38 mouse cellular contexts compared by ENCODE assay signal in the genomic region with DNA sequence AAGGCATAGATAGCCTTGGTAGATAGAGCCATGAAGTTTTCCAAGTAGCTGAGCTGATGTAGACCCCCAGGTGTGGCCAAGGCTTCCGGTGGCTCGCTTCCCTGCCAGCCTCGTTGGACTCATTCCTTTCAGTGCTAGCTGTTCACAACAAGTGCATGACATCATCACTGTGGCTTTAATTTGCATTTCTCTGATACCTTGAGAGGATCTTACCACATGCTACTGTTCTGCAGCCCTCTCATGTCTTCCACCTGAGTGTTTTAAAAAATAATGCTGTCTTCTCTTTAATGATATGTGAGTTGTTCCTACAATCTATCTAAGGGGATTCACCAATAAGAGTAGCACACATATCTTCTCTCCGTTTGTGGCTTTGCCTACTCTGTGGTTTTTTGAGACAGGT. TPM values are rescaled to one million over a fixed set of nuclear protein-coding genes. Genes with fewer than 3 reads are reported as not detected.
"Had no signal": no experiment of that assay in that cellular context is flagged by ENCODE, and none has a peak within 500 bp of the region (broad histone marks: within the 10 kb centered on the region; RNA-seq: fewer than 3 reads in every experiment).

No protein-coding gene starts in this region.

- DNase-seq: heart, postnatal 10 days; heart, postnatal 14 days; heart, postnatal 36 days; heart, postnatal 4 days; kidney, adult 11 months; kidney, adult 18-20 months; kidney, adult 2 months; kidney, adult 8-10 months; kidney, adult 9 months; kidney, postnatal 10 days; kidney, postnatal 14 days; kidney, postnatal 25 days; kidney, postnatal 36 days; kidney, postnatal 4 days; layer of hippocampus, adult 9-11 months; layer of hippocampus, postnatal 36 days had no signal

- H3K27ac ChIP-seq: heart, embryonic 13.5 days; heart, embryonic 15.5 days; hindbrain, embryonic 10.5 days; hindbrain, embryonic 12.5 days; hindbrain, embryonic 13.5 days; hindbrain, embryonic 14.5 days; hindbrain, embryonic 15.5 days; hindbrain, postnatal 0 days; intestine, embryonic 15.5 days; kidney, embryonic 15.5 days; kidney, postnatal 0 days; layer of hippocampus, adult 2 months; left cerebral cortex, adult 2 months had no signal

- H3K4me3 ChIP-seq: heart, embryonic 12.5 days; heart, embryonic 13.5 days; heart, embryonic 15.5 days; hindbrain, embryonic 10.5 days; hindbrain, embryonic 12.5 days; hindbrain, embryonic 13.5 days; hindbrain, embryonic 15.5 days; intestine, embryonic 15.5 days; kidney, embryonic 15.5 days; layer of hippocampus, adult 2 months; left cerebral cortex, adult 2 months had no signal

- H3K9me3 ChIP-seq: heart, embryonic 12.5 days; heart, embryonic 13.5 days; heart, embryonic 15.5 days; hindbrain, embryonic 10.5 days; hindbrain, embryonic 12.5 days; hindbrain, embryonic 13.5 days; hindbrain, embryonic 15.5 days; intestine, embryonic 15.5 days; kidney, embryonic 15.5 days had no signal

- H3K36me3 ChIP-seq: heart, embryonic 12.5 days; heart, embryonic 13.5 days; heart, embryonic 15.5 days; hindbrain, embryonic 15.5 days; intestine, embryonic 15.5 days; kidney, embryonic 15.5 days had no signal

- H3K27me3 ChIP-seq: heart, embryonic 15.5 days; hindbrain, embryonic 12.5 days; hindbrain, embryonic 13.5 days; hindbrain, embryonic 15.5 days; kidney, embryonic 15.5 days had no signal

- H3K9ac ChIP-seq: heart, embryonic 12.5 days; heart, embryonic 13.5 days; heart, embryonic 15.5 days; hindbrain, embryonic 12.5 days; hindbrain, embryonic 13.5 days; hindbrain, embryonic 14.5 days; hindbrain, embryonic 15.5 days; intestine, embryonic 15.5 days; kidney, embryonic 15.5 days had no signal

- H3K4me2 ChIP-seq: heart, embryonic 11.5 days; heart, embryonic 12.5 days; heart, embryonic 13.5 days; heart, embryonic 15.5 days; hindbrain, embryonic 12.5 days; hindbrain, embryonic 13.5 days; hindbrain, embryonic 14.5 days; hindbrain, embryonic 15.5 days; intestine, embryonic 15.5 days; kidney, embryonic 15.5 days had no signal

- H3K4me1 ChIP-seq: heart, embryonic 12.5 days; heart, embryonic 13.5 days; heart, embryonic 15.5 days; hindbrain, embryonic 12.5 days; intestine, embryonic 15.5 days; kidney, embryonic 15.5 days had no signal

RNA-seq across cellular contexts. Expression of a gene that starts 25.0 kb away (rescaled TPM):
- total RNA-seq: heart, postnatal 4 days; hematopoietic stem cell, adult 5-6 weeks had no signal
- polyA plus RNA-seq: heart, embryonic 11.5 days; heart, embryonic 13.5 days; heart, embryonic 14.5 days; heart, embryonic 15.5 days; heart, postnatal 0 days; intestine, embryonic 14.5 days; intestine, embryonic 15.5 days; intestine, embryonic 16.5 days; intestine, postnatal 0 days; large intestine, adult 2 months had no signal
